In genomic region chr7:35184833-35185724, GRCm38 (mm10) we compare ENCODE assay signal across 8 mouse cellular contexts. TPM values are rescaled to one million over a fixed set of nuclear protein-coding genes. Genes with fewer than 3 reads are reported as not detected.
DNase-seq lines count a peak whose midpoint lies in the region; ATAC-seq and TF ChIP-seq lines count a peak whose summit lies in the region.

No protein-coding gene starts in this region.

- peak overlapping the region; percentile 81 for H3K4me2 ChIP-seq in heart, embryonic 13.5 days
- H3K4me2 ChIP-seq in forebrain, embryonic 11.5 days (ENCODE audit: low read depth, low read length, severe bottlenecking) = peak overlapping the region; percentile 51
- peak overlapping the region; percentile 64 for H3K4me2 ChIP-seq in intestine, postnatal 0 days (replicated peaks; ENCODE audit: low read depth)
- H3K4me2 ChIP-seq in liver, embryonic 15.5 days = peak overlapping the region; percentile 52

- no peak overlapping the region for H3K27ac ChIP-seq in heart, embryonic 13.5 days (replicated peaks)
- no peak overlapping the region for H3K27ac ChIP-seq in forebrain, embryonic 11.5 days (ENCODE audit: low read depth, low read length)
- H3K27ac ChIP-seq in intestine, postnatal 0 days (ENCODE audit: low read depth, low read length) = no peak overlapping the region
- H3K27ac ChIP-seq in liver, embryonic 15.5 days (replicated peaks) = no peak overlapping the region

- ATAC-seq in heart, embryonic 13.5 days (ENCODE audit: extremely low read depth, insufficient number of reproducible peaks, low FRiP score, low TSS enrichment) = no peak
- ATAC-seq in forebrain, embryonic 11.5 days (replicated peaks; ENCODE audit: low FRiP score) = peak; percentile 71
- ATAC-seq in intestine, postnatal 0 days = peak; percentile 55
- no peak for ATAC-seq in liver, embryonic 15.5 days (ENCODE audit: insufficient read depth)
- ATAC-seq in monocyte, adult 5-6 weeks (replicated peaks; ENCODE audit: insufficient number of reproducible peaks, low FRiP score, low TSS enrichment, poor library complexity, severe bottlenecking) = no peak

- peak overlapping the region; percentile 64 for H3K9ac ChIP-seq in heart, embryonic 13.5 days
- peak overlapping the region; percentile 39; the same call in 1 of the 2 replicates for H3K9ac ChIP-seq in forebrain, embryonic 11.5 days (ENCODE audit: low read length)
- no peak overlapping the region for H3K9ac ChIP-seq in intestine, postnatal 0 days (ENCODE audit: low read depth, low read length)
- H3K9ac ChIP-seq in liver, embryonic 15.5 days = no peak overlapping the region

- H3K9me3 ChIP-seq in heart, embryonic 13.5 days = peaks cover 16% of the 10 kb centered on the region
- peaks cover 4% of the 10 kb centered on the region; the same call in 1 of the 2 replicates for H3K9me3 ChIP-seq in forebrain, embryonic 11.5 days (ENCODE audit: control insufficient read depth, low read length)
- H3K9me3 ChIP-seq in intestine, postnatal 0 days (ENCODE audit: control insufficient read depth) = peaks cover 5% of the 10 kb centered on the region; the same call in 1 of the 2 replicates
- H3K9me3 ChIP-seq in liver, embryonic 15.5 days (replicated peaks) = no peaks in the 10 kb centered on the region

- peak overlapping the region; percentile 48 for H3K4me3 ChIP-seq in heart, embryonic 13.5 days
- peak overlapping the region; percentile 27 for H3K4me3 ChIP-seq in forebrain, embryonic 11.5 days (ENCODE audit: low read depth, low read length)
- H3K4me3 ChIP-seq in intestine, postnatal 0 days (ENCODE audit: low read depth, low read length) = peak overlapping the region; percentile 34
- peak overlapping the region; percentile 26 for H3K4me3 ChIP-seq in liver, embryonic 15.5 days (replicated peaks)

- H3K36me3 ChIP-seq in heart, embryonic 13.5 days = no peaks in the 10 kb centered on the region
- no peaks in the 10 kb centered on the region for H3K36me3 ChIP-seq in forebrain, embryonic 11.5 days (ENCODE audit: control insufficient read depth, insufficient read depth, low read length)
- no peaks in the 10 kb centered on the region for H3K36me3 ChIP-seq in intestine, postnatal 0 days (ENCODE audit: control insufficient read depth, insufficient read depth)
- no peaks in the 10 kb centered on the region for H3K36me3 ChIP-seq in liver, embryonic 15.5 days (replicated peaks)

- peak; percentile 72 for TF ChIP-seq CTCF in intestine, postnatal 0 days (IDR thresholded peaks at IDR 0.05; ENCODE audit: low read depth)

- 3% methylated on average over 54 of the region's 54 CpGs for WGBS in heart, embryonic 13.5 days
- WGBS in forebrain, embryonic 11.5 days = 2% methylated on average over 53 of the region's 54 CpGs
- WGBS in intestine, postnatal 0 days = 3% methylated on average over 49 of the region's 54 CpGs
- 3% methylated on average over 54 of the region's 54 CpGs for WGBS in liver, embryonic 15.5 days (ENCODE audit: insufficient replicate concordance)

- DNase-seq in heart, adult 9 months (ENCODE audit: low spot score in 2 of 2) = no peak
- peak; percentile 67 for DNase-seq in adrenal gland, adult 2 months
- peak; percentile 77 for DNase-seq in forebrain, embryonic 11.5 days (ENCODE audit: low spot score)
- DNase-seq in retina, embryonic 14.5 days (ENCODE audit: low spot score) = peak; percentile 67

- peaks cover 66% of the 10 kb centered on the region for H3K27me3 ChIP-seq in heart, embryonic 13.5 days (replicated peaks)
- H3K27me3 ChIP-seq in forebrain, embryonic 11.5 days (ENCODE audit: control insufficient read depth, insufficient read depth, low read length) = peaks cover 42% of the 10 kb centered on the region
- H3K27me3 ChIP-seq in intestine, postnatal 0 days (replicated peaks; ENCODE audit: control insufficient read depth, insufficient read depth, low read length) = peaks cover 41% of the 10 kb centered on the region
- H3K27me3 ChIP-seq in liver, embryonic 15.5 days = peaks cover 59% of the 10 kb centered on the region

- H3K4me1 ChIP-seq in heart, embryonic 13.5 days = peaks cover 19% of the 10 kb centered on the region
- peaks cover 11% of the 10 kb centered on the region; the same call in 1 of the 2 replicates for H3K4me1 ChIP-seq in forebrain, embryonic 11.5 days (replicated peaks; ENCODE audit: control insufficient read depth, insufficient read depth, low read length)
- H3K4me1 ChIP-seq in intestine, postnatal 0 days (replicated peaks; ENCODE audit: control insufficient read depth, insufficient read depth, low read length) = peaks cover 5% of the 10 kb centered on the region; the same call in 1 of the 2 replicates
- H3K4me1 ChIP-seq in liver, embryonic 15.5 days (replicated peaks) = peaks cover 4% of the 10 kb centered on the region; the same call in 1 of the 2 replicates

RNA-seq across cellular contexts. Expression of gene Slc7a10, which starts 1.1 kb away (rescaled TPM):
- 1.1 and 2.2 TPM in 2 replicates for polyA plus RNA-seq in heart, embryonic 13.5 days (2015; fragmentation: Nextera tagmentation; extraction: Ambion mirVana)
- total RNA-seq in adrenal gland, adult 2 months (2021) = 10 to 100 TPM in 1 of 2 experiments, 1 to 10 TPM in 1; 6.4 to 28.1 TPM
- polyA plus RNA-seq in adrenal gland, adult 2 months (2012; rRNA removed) = 26.6 and 40.9 TPM in 2 replicates
- 0.67 and 1.0 TPM in 2 replicates for polyA plus RNA-seq in forebrain, embryonic 11.5 days (2014; fragmentation: Nextera tagmentation; extraction: Ambion mirVana)
- polyA plus RNA-seq in intestine, postnatal 0 days (2015; fragmentation: Nextera tagmentation; extraction: Ambion mirVana) = 0.34 and 0.42 TPM in 2 replicates
- polyA plus RNA-seq in liver, embryonic 15.5 days (2015; fragmentation: Nextera tagmentation; extraction: Ambion mirVana) = 0.60 and 1.0 TPM in 2 replicates
- not detected in 3 replicates for total RNA-seq in monocyte, adult 5-6 weeks (2017)

RNA-seq across cellular contexts. Expression of gene Lrp3, which starts 30.2 kb away (rescaled TPM):
- 1.6 and 1.7 TPM in 2 replicates for polyA plus RNA-seq in heart, embryonic 13.5 days (2015; fragmentation: Nextera tagmentation; extraction: Ambion mirVana)
- total RNA-seq in adrenal gland, adult 2 months (2021) = 10 to 100 TPM; 14.9 to 22.7 TPM
- polyA plus RNA-seq in adrenal gland, adult 2 months (2012; rRNA removed) = 38.8 and 42.9 TPM in 2 replicates
- 18.6 and 19.1 TPM in 2 replicates for polyA plus RNA-seq in forebrain, embryonic 11.5 days (2014; fragmentation: Nextera tagmentation; extraction: Ambion mirVana)
- 1.6 and 2.1 TPM in 2 replicates for polyA plus RNA-seq in intestine, postnatal 0 days (2015; fragmentation: Nextera tagmentation; extraction: Ambion mirVana)
- 0.40 and 0.50 TPM in 2 replicates for polyA plus RNA-seq in liver, embryonic 15.5 days (2015; fragmentation: Nextera tagmentation; extraction: Ambion mirVana)
- total RNA-seq in monocyte, adult 5-6 weeks (2017) = not detected in 3 replicates

Comparison
In these comparisons a context has a peak if more than half of its experiments do, and no peak if none do; other contexts are left out.
1. ATAC-seq: peak in forebrain, embryonic 11.5 days (single experiment) and intestine, postnatal 0 days (single experiment); none in heart, embryonic 13.5 days (single experiment), liver, embryonic 15.5 days (single experiment) and monocyte, adult 5-6 weeks (single experiment).
2. H3K9ac ChIP-seq: peak in heart, embryonic 13.5 days (single experiment) and forebrain, embryonic 11.5 days (single experiment); none in intestine, postnatal 0 days (single experiment) and liver, embryonic 15.5 days (single experiment).
3. DNase-seq: peak in adrenal gland, adult 2 months (single experiment), forebrain, embryonic 11.5 days (single experiment) and retina, embryonic 14.5 days (single experiment); none in heart, adult 9 months (0 of 2).
4. Peak in every context shown above with its lines, with median percentiles within 50 percentile points of each other: H3K4me2 ChIP-seq and H3K4me3 ChIP-seq.